Mouse (Mus musculus): ENCODE data around the gene Baiap2. TPM values are rescaled to one million over a fixed set of nuclear protein-coding genes. Genes with fewer than 3 reads are reported as not detected.

Gene Baiap2
- polyA plus RNA-seq, 1 experiment from 2014 or later = 42.0 TPM

DNA sequence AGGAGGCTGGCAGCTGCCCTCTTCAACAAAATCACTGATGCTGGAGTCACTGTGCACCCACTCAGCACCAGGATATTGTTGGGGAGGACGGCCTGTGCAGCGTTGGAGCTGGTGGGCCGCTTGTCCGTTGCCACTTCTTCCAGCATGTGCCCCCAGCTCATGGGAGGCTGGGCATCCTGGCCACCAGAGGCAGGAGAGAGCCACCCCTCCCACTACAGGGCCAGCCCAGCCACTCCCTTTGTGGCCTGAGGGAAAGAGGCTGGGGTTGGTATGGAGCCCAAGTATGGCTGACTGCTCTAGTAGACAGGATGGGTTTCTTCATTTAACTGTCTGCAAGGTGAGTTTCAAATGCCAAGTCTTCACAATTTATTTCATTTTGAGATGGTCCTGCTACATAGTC lies 72.2 kb downstream of the Baiap2 start:
- H3K4me2 ChIP-seq (replicated peaks) = no peak overlapping the region
- no peak overlapping the region for H3K4me3 ChIP-seq (replicated peaks)
- H3K9me3 ChIP-seq (replicated peaks) = no peaks in the 10 kb centered on the region
- H3K4me1 ChIP-seq = peaks cover 19% of the 10 kb centered on the region
- ATAC-seq (ENCODE audit: insufficient number of reproducible peaks, low FRiP score, low TSS enrichment, low read depth) = no peak
- no peaks in the 10 kb centered on the region for H3K27me3 ChIP-seq
- no peaks in the 10 kb centered on the region for H3K36me3 ChIP-seq
- no peak overlapping the region for H3K27ac ChIP-seq (replicated peaks)
- H3K9ac ChIP-seq = no peak overlapping the region
- 94% methylated on average over 4 of the region's 4 CpGs for WGBS

DNA sequence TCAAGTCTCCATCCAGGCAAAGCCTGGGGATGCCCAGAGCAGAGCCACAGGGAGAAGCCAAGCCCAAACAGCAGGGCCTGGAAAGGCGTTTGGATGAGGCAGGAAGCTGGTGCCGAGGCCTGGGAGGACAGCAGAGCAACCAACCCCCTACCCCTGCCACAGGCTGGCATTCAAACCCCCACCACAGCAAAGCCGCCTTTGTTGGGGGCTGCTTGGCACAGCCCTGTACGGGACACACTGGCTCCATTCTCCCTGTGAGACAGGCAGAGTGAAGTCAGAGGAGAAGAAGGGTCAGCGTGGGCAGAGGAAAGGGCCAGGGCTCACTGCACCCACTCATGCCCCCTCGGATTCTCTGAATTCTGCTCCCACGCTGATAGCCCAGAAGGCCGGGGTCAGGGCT lies 74.4 kb downstream of the Baiap2 start:
- H3K9ac ChIP-seq = no peak overlapping the region
- H3K27ac ChIP-seq (replicated peaks) = no peak overlapping the region
- no peak overlapping the region for H3K4me2 ChIP-seq (replicated peaks)
- peaks cover 12% of the 10 kb centered on the region for H3K4me1 ChIP-seq
- WGBS = 74% methylated on average over 8 of the region's 8 CpGs
- H3K9me3 ChIP-seq (replicated peaks) = no peaks in the 10 kb centered on the region
- H3K27me3 ChIP-seq = no peaks in the 10 kb centered on the region
- ATAC-seq (ENCODE audit: insufficient number of reproducible peaks, low FRiP score, low TSS enrichment, low read depth) = no peak
- no peaks in the 10 kb centered on the region for H3K36me3 ChIP-seq
- H3K4me3 ChIP-seq (replicated peaks) = no peak overlapping the region

DNA sequence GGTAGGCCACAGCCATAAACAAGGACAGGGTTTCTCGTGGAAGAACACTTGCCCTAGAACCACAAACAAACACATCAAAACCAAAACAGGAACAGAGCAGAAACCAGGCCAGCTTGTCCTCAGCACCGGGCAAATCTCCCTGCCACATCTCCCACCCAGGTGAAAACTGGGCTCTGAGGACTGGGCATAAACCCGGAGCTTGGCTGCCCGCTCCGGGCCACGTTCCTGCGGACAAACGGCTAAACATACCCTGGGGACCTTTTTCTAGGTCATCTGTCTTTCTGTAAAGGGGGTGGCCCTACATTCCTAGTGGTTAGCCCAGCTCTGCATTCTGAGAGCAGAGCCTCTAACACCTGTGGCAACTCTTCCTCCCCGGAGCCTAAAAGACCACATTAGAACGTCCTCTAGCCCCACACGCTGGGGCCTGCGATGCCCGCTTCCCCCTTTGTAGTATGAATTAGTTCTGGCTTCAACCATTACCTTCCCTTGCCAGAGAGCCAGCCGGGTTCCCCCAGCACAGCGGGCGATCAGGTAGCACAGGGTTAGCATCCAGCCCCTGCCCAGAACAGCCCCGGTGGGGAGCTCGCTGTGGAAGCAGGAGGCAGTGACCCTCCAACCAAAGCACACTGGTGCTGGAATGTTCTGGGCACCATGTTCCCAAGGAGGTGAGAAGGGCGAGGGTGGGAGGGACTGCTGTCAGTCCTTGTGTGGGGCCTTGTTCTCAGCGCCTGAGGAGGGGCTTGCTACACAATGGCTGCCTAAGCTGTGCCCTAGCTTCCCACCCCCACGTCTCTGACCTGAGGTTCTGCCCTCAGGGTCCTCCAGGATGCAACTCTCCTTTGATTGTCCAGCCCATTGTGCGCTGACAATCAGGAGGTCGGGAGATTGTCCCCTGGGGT lies 77.2 kb downstream of the Baiap2 start:
- 49% methylated on average over 23 of the region's 23 CpGs for WGBS
- no peak overlapping the region for H3K27ac ChIP-seq (replicated peaks)
- H3K4me1 ChIP-seq = no peaks in the 10 kb centered on the region
- no peaks in the 10 kb centered on the region for H3K27me3 ChIP-seq
- no peak overlapping the region for H3K9ac ChIP-seq
- no peak overlapping the region for H3K4me3 ChIP-seq (replicated peaks)
- no peaks in the 10 kb centered on the region for H3K9me3 ChIP-seq (replicated peaks)
- H3K36me3 ChIP-seq = no peaks in the 10 kb centered on the region
- H3K4me2 ChIP-seq (replicated peaks) = no peak overlapping the region
- no peak for ATAC-seq (ENCODE audit: insufficient number of reproducible peaks, low FRiP score, low TSS enrichment, low read depth)

DNA sequence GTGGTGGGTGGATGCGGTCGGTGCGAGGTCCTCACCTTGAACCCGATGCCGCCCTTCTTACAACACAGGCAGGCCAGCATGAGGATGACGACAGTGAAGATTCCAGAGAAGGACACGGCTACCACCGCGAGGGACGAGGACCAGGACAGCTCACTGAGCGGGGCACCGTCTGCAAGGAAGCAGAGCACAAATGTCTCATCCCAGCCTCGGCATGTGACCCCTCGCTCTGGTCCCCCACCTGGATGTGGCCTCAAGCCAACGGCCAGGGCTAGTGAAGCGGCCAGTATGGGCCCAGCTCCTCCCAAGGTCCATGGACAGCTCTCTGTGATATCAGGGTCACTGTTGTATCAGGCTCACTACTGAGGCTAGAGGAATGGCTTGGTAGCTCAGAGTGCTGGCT lies 78.8 kb downstream of the Baiap2 start:
- Histone ChIP-seq H3K9me3 (replicated peaks) (no peaks in the 10 kb centered on the region), H3K36me3 (no peaks in the 10 kb centered on the region), H3K27ac (replicated peaks) (no peak overlapping the region), H3K9ac (no peak overlapping the region), H3K27me3 (no peaks in the 10 kb centered on the region), H3K4me2 (replicated peaks) (no peak overlapping the region), H3K4me3 (replicated peaks) (no peak overlapping the region), H3K4me1 (no peaks in the 10 kb centered on the region)
- no peak for ATAC-seq (ENCODE audit: insufficient number of reproducible peaks, low FRiP score, low TSS enrichment, low read depth)
- whole genome bisulfite sequencing = 90% methylated on average over 16 of the region's 16 CpGs

DNA sequence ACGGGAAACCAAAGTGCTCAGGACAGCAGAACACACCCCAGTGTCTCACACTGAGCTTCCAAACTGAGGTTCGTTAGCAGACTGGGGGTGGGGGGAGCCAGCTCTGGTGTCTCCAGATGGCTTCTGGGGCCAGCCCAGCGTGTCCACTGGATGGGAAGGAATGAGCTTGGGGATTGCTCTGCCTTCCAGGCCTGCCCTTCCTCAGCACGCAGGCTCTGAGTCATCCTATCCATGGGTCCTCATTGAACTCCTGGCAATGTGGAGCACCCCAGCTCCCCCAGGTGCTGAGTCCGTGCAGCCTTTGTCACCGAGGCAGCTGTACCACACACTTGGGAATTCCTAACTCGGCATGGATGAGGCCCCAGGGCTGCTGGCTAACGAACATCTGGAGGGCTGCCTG lies 79.7 kb downstream of the Baiap2 start:
- no peaks in the 10 kb centered on the region for H3K9me3 ChIP-seq (replicated peaks)
- H3K27me3 ChIP-seq = no peaks in the 10 kb centered on the region
- WGBS = 39% methylated on average over 8 of the region's 8 CpGs
- H3K4me2 ChIP-seq (replicated peaks) = no peak overlapping the region
- H3K27ac ChIP-seq (replicated peaks) = no peak overlapping the region
- H3K9ac ChIP-seq = no peak overlapping the region
- H3K4me1 ChIP-seq = no peaks in the 10 kb centered on the region
- no peaks in the 10 kb centered on the region for H3K36me3 ChIP-seq
- H3K4me3 ChIP-seq (replicated peaks) = no peak overlapping the region
- ATAC-seq (ENCODE audit: insufficient number of reproducible peaks, low FRiP score, low TSS enrichment, low read depth) = no peak

DNA sequence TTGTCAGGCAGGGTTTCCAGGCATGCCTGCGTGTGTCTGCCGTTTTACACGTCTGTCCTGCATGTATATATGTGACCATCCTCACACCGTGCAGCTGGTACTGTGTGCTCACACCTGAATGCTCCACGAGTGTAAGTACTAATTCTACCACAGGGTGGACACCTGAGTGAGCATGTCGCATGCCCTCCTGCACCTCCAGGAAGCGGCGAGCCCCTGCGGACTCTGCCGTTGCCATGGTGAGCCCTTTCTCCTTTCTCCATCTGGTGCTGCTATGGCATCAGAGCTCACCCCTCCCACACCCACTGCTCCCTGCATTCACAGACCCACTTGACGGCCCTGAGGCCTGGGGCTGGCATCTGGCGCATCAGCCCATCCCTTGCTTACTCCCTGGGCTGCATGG lies 80.3 kb downstream of the Baiap2 start:
- WGBS = 59% methylated on average over 12 of the region's 12 CpGs
- Histone ChIP-seq H3K9me3 (replicated peaks) (no peaks in the 10 kb centered on the region), H3K36me3 (no peaks in the 10 kb centered on the region), H3K4me1 (no peaks in the 10 kb centered on the region), H3K27me3 (no peaks in the 10 kb centered on the region), H3K4me3 (replicated peaks) (no peak overlapping the region), H3K9ac (no peak overlapping the region), H3K27ac (replicated peaks) (no peak overlapping the region), H3K4me2 (replicated peaks) (no peak overlapping the region)
- no peak; the same call in 1 of the 2 replicates for ATAC-seq (ENCODE audit: insufficient number of reproducible peaks, low FRiP score, low TSS enrichment, low read depth)

DNA sequence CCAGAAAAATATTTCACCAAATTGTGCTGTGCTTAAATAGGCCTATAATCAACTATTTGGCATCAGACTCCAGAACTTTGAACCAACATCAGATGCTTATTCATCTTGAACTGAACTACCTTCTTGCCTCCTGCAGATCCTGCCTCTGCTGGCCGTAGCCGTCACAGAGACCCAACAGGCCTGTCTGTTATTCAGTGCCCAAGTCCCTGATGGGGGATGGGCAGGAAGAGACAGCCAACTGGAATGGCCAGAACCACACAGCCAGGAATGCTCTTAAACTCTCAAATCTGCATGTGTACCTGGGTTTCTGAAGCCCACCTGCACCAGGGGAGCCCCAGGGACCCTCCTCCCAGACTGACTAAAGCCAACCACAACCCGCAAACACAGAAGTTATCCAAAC lies 84.4 kb downstream of the Baiap2 start:
- no peak overlapping the region for H3K27ac ChIP-seq (replicated peaks)
- H3K4me1 ChIP-seq = peaks cover 10% of the 10 kb centered on the region
- H3K36me3 ChIP-seq = no peaks in the 10 kb centered on the region
- H3K4me3 ChIP-seq (replicated peaks) = no peak overlapping the region
- no peak overlapping the region for H3K9ac ChIP-seq
- H3K27me3 ChIP-seq = no peaks in the 10 kb centered on the region
- ATAC-seq (ENCODE audit: insufficient number of reproducible peaks, low FRiP score, low TSS enrichment, low read depth) = no peak
- no peak overlapping the region for H3K4me2 ChIP-seq (replicated peaks)
- H3K9me3 ChIP-seq (replicated peaks) = no peaks in the 10 kb centered on the region
- 76% methylated on average over 3 of the region's 3 CpGs for WGBS

DNA sequence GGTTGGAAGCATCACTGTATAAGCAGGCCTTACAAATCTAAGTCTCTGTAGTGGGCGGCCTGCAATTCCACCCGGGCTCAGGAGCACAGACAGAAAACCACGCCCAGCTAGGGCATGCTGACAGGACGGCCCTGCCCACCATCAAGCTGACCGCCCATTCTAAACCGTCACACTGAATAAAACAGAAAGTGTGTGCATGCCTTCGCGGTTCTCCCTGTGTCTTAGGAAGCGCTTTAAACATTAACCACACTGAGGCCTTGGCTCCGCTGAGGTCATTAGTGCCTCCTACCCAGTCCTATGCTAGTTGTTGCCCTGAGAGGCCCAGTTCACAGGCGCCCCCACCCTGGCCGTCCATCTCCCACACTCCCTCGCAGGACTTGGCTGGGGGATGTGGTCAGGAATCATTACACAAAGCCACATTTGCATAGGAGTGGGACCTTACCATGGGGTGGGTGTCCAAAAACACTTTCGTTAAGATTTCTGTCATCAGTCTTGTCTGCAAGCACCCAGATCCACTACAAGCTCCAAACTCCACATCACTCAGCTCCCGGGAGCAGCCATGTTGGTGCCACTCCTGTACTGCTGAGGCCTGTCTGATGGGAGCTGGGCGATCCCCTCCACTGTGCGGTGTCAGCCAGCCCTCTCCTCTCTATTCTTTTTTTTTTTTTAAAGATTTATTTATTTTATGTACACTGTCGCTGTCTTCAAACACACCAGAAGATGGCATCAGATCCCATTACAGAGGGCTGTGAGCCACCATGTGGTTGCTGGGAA lies 85.9 kb downstream of the Baiap2 start:
- Histone ChIP-seq H3K4me2 (replicated peaks) (no peak overlapping the region), H3K9ac (no peak overlapping the region), H3K27me3 (no peaks in the 10 kb centered on the region), H3K9me3 (replicated peaks) (no peaks in the 10 kb centered on the region), H3K4me1 (peaks cover 16% of the 10 kb centered on the region), H3K36me3 (no peaks in the 10 kb centered on the region), H3K4me3 (replicated peaks) (no peak overlapping the region), H3K27ac (replicated peaks) (no peak overlapping the region)
- WGBS = 77% methylated on average over 18 of the region's 18 CpGs
- no peak for ATAC-seq (ENCODE audit: insufficient number of reproducible peaks, low FRiP score, low TSS enrichment, low read depth)

DNA sequence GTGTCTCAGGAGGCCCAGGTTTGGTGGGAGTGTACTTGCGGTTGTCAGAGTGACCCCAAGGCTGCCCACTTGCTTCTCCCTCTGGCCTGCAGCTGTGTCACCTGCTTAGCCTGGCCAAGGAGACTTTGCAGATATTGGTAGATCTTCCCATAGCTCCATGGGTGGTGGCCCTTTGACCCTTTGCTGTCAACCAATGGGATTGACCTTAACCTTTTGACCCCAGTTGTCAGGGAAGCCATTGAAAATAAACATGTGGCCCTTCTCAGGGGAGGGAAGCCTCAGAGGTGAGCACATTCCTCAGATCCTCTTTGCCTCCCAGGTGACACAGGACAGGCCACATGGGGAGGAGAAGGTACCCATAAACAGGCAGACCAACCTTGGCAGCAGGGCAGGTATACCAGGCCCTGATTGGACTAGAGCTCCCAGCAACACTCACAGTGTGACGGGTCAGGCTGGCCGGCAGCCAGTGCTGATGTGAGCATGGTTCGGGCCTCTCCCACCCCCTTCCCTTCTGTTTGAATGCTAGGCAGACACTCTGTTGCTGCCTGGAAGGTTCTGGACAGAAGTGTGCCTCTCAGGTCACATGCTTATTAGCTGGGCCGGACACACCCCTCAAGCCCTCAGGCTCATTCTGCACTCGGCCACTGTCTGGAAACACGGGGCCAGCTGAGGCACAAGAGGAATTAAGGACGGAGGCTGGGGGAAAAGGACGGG lies 87.0 kb downstream of the Baiap2 start:
- Histone ChIP-seq H3K27ac (replicated peaks) (no peak overlapping the region), H3K4me3 (replicated peaks) (no peak overlapping the region), H3K4me2 (replicated peaks) (no peak overlapping the region), H3K4me1 (peaks cover 16% of the 10 kb centered on the region), H3K9ac (no peak overlapping the region), H3K27me3 (no peaks in the 10 kb centered on the region), H3K9me3 (replicated peaks) (no peaks in the 10 kb centered on the region), H3K36me3 (no peaks in the 10 kb centered on the region)
- WGBS = 37% methylated on average over 9 of the region's 9 CpGs
- no peak for ATAC-seq (ENCODE audit: insufficient number of reproducible peaks, low FRiP score, low TSS enrichment, low read depth)

DNA sequence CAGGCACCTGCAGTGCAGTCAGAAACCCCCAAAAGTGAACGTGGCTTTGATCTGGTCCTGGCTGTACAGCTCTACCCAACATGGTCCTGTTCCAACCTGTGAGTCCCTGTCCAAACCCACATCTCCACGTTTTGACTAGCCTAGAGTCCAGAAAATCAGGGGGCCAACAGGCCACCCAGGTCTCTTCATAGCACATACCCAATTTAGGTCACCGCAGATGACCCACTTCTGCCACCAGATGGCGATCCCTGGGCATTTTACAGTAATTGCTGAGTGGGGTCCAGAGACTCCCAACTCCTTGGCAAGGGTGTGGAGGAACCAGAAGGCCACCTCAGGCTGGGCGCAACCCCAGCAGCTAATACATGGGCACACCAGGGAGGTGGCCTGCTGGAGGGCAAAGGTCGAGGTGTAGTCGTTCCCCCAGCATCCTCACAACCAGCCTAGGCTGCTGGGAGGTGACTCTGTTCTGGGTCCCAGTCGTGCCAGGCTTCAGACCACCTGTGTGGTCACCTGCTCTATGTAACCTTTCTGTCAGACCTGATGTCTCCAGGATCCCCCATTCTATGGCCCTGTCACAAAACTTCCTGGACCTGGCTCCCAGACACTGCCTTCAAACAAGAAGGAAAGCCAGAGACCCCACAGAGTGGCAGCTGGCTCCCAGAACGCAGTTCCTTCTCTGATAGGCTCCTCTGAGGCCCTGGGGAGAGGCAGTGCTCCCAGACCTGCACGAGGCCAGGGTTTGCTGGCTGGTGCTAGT lies 87.8 kb downstream of the Baiap2 start:
- WGBS = 29% methylated on average over 10 of the region's 10 CpGs

DNA sequence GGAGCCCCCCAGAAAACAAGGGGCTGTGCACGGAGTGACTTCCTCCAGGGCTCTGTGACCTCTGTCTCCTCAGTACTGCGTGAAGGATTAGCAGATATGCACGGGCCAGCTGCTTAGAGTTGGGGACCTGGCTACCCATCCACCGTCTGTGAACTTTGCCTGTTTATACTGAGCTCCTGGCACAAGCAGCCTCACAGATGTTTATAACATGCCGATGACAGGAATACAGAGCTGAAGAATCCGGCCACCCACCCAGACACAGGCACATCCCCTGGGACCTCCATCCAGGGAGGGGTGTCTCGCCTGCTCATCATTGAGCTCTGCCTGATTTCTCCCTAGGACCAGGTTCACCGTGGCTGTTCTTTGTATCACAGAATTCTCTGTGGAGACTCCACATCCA lies 89.5 kb downstream of the Baiap2 start:
- 33% methylated on average over 8 of the region's 8 CpGs for WGBS
- no peak overlapping the region for H3K27ac ChIP-seq (replicated peaks)
- H3K27me3 ChIP-seq = no peaks in the 10 kb centered on the region
- H3K36me3 ChIP-seq = no peaks in the 10 kb centered on the region
- no peak overlapping the region for H3K4me2 ChIP-seq (replicated peaks)
- no peaks in the 10 kb centered on the region for H3K9me3 ChIP-seq (replicated peaks)
- peaks cover 19% of the 10 kb centered on the region for H3K4me1 ChIP-seq
- no peak for ATAC-seq (ENCODE audit: insufficient number of reproducible peaks, low FRiP score, low TSS enrichment, low read depth)
- H3K4me3 ChIP-seq (replicated peaks) = no peak overlapping the region
- H3K9ac ChIP-seq = no peak overlapping the region

More for the DNA sequence above, 87.8 kb downstream of the Baiap2 start:
- Histone ChIP-seq H3K4me2 (replicated peaks) (no peak overlapping the region), H3K9ac (no peak overlapping the region), H3K4me3 (replicated peaks) (no peak overlapping the region), H3K4me1 (peaks cover 19% of the 10 kb centered on the region), H3K36me3 (no peaks in the 10 kb centered on the region), H3K27ac (replicated peaks) (no peak overlapping the region), H3K9me3 (replicated peaks) (no peaks in the 10 kb centered on the region), H3K27me3 (no peaks in the 10 kb centered on the region)
- ATAC-seq (ENCODE audit: insufficient number of reproducible peaks, low FRiP score, low TSS enrichment, low read depth) = no peak
